Comparison of ENCODE assay signal across 15 mouse cellular contexts in the genomic region with DNA sequence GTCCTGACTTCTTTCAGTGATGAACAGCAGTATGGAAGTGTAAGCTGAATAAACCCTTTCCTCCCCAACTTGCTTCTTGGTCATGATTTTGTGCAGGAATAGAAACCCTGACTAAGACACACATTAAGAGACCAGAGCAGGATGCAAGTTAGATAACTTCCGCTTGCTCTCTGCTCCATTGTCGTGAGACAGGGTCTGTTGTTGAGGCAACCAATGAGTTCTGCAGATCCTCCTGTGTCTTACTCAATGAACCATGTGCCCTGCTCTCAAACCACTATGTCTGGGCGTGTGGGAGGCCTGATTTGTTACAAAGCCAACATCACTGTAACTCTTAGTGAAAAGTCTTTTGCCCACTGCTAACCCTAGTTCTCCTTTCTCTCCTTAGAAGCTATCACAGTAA.
"Had no signal": no experiment of that assay in that cellular context is flagged by ENCODE, and none has a peak within 500 bp of the region (broad histone marks: within the 10 kb centered on the region; RNA-seq: fewer than 3 reads in every experiment).

No protein-coding gene starts in this region.

- H3K4me2 ChIP-seq: liver, embryonic 13.5 days; lung, embryonic 14.5 days; midbrain, embryonic 11.5 days; neural tube, embryonic 13.5 days; stomach, embryonic 15.5 days had no signal

- H3K4me1 ChIP-seq: liver, embryonic 13.5 days; neural tube, embryonic 13.5 days; stomach, embryonic 15.5 days had no signal

- DNase-seq: kidney, adult 2 months; kidney, postnatal 10 days; kidney, postnatal 36 days; layer of hippocampus, postnatal 36 days; liver, embryonic 13.5 days; lung, embryonic 14.5 days; midbrain, embryonic 14.5 days; right cerebral cortex, postnatal 4 days; thymus, postnatal 36 days had no signal

- H3K27ac ChIP-seq: left cerebral cortex, adult 2 months; liver, embryonic 13.5 days; neural tube, embryonic 13.5 days; stomach, embryonic 15.5 days had no signal

- H3K27me3 ChIP-seq: liver, embryonic 13.5 days; neural tube, embryonic 13.5 days; stomach, embryonic 15.5 days had no signal

- H3K4me3 ChIP-seq: left cerebral cortex, adult 2 months; liver, embryonic 13.5 days; neural tube, embryonic 13.5 days; stomach, embryonic 15.5 days had no signal

- ATAC-seq: intestine, embryonic 16.5 days; lung, postnatal 0 days had no signal

- H3K9me3 ChIP-seq: liver, embryonic 13.5 days; neural tube, embryonic 13.5 days; stomach, embryonic 15.5 days had no signal

- H3K9ac ChIP-seq: liver, embryonic 13.5 days; lung, embryonic 14.5 days; neural tube, embryonic 13.5 days; stomach, embryonic 15.5 days had no signal

- H3K36me3 ChIP-seq: liver, embryonic 13.5 days; neural tube, embryonic 13.5 days; stomach, embryonic 15.5 days had no signal
